Mouse (Mus musculus): Measurements from ENCODE around the gene Smad9. TPM values are rescaled to one million over a fixed set of nuclear protein-coding genes. Genes with fewer than 3 reads are reported as not detected.

Smad9 gene
- polyA plus RNA-seq, 1 experiment from 2014 or later, result 1.1 TPM

DNA sequence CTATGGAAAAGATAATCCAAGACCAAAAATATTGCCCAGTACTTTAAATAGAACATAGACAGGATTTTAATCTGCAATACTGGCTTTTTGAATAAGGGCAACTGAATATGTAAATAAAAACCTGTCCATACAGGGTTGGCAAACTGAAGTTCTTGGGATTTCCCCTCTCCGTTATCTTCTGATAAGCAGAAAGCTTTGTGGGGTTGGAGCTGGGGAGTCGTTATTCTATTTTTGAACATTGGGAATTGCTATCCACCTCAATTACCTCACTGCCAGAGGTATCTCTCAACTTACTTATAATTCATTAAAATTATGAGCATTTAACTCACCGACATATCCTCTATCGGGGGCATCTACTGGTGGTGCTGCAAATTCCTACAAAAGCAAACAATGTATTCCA lies 23.0 kb upstream of the Smad9 start:
- H3K9me3 ChIP-seq, result no peaks in the 10 kb centered on the region

DNA sequence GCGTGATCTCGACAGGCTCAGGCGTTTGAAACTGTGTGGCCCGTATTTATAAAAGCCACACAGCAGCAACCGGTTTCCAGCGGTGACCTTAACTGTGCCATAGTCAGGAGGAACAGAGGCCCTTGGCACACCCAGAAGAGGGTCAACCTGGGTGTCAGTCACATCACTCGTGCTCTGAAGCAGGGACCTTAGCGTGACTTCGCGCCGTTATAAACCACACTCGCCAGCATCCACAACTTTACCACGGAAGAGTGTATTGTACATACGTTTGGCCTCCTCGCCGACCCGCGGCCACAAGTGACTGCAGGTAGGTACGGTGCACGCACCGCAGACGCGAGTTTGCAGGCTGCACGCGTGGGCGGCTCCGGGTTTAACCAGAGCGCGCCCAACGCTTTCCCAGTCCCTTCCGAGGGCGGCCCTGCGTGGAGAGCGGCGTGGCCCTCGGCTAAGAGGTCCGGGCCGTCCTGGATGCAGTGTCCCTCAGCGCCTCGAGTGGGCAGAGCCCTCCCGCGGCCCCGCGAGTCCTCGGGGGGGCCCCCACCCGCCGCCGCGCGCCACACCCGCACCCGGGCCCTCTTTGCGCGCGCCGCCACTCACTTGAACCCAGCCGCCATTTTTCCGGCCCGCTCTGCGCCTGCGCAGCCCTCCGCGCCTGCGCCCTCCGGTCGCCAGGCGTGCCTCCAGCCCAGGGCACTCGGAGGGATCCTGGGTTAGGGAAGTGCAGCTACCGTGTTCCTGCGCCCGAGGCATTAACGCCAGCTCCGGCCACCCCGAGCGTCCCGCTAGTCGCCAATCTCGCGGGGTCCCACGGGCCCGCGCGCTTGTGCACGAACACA lies 20.8 kb upstream of the Smad9 start:
- Histone ChIP-seq H3K27me3 (no peaks in the 10 kb centered on the region), H3K4me1 (replicated peaks) (peaks cover 16% of the 10 kb centered on the region), H3K4me2 (peak overlapping the region; percentile 80), H3K36me3 (peaks cover 56% of the 10 kb centered on the region), H3K4me3 (replicated peaks) (peak overlapping the region; percentile 91), H3K9me3 (no peaks in the 10 kb centered on the region), H3K9ac (replicated peaks) (peak overlapping the region; percentile 91), H3K27ac (peak overlapping the region; percentile 98)
- ATAC-seq (ENCODE audit: insufficient number of reproducible peaks, insufficient read depth, low FRiP score, low TSS enrichment, low read depth), result peak; percentile 91
- WGBS, result 1% methylated on average over 77 of the region's 84 CpGs

More for the DNA sequence above, 23.0 kb upstream of the Smad9 start:
- WGBS, result 95% methylated on average over 4 of the region's 4 CpGs
- H3K4me1 ChIP-seq (replicated peaks), result peaks cover 16% of the 10 kb centered on the region
- H3K4me3 ChIP-seq (replicated peaks), result no peak overlapping the region
- H3K9ac ChIP-seq (replicated peaks), result no peak overlapping the region
- H3K36me3 ChIP-seq, result peaks cover 57% of the 10 kb centered on the region
- no peak overlapping the region for H3K4me2 ChIP-seq
- ATAC-seq (ENCODE audit: insufficient number of reproducible peaks, insufficient read depth, low FRiP score, low TSS enrichment, low read depth), result no peak
- no peaks in the 10 kb centered on the region for H3K27me3 ChIP-seq
- no peak overlapping the region for H3K27ac ChIP-seq

DNA sequence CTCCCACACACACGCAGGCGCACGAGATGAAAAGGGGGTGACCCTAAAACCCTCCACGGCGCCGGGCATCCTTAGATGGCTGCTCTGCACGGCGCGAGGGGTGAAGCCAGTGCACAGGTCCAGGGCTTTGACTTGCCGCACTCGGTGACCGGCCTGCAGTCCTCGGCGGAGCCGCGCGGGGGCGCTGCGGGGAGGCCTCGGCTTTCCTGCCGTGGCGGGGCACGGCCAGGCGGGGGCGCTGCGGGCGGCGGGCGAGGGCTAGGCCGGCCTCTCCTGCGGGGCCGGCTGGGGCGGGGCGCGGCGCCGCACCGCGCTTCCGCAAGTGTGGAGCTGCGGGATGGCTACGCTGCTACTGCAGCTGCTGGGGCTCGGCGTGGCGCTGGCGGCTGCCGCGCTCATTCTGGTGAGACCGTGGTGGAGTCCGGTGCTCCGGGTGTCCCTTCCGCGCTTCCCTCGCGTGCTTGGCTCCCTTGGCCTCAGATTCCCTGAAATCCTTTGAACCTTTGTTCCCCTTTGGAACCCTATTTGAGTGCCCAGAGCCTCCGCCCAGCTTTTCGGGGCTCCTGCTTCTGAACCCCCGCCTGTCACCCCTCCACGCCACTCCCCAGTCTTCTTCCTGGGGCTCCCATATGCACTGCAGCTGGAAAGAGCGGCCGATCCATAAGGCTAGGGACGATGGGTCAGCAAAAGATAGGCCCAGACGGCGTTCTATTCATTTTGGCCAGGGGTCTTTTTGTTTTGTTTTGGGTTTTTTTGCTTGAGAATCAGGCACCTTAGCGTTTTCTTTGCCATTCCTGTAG lies 19.9 kb upstream of the Smad9 start, which contains the start of the genes Exosc8 and Alg5:
Gene Exosc8 (minus strand): TSS at position 147 of the 800 bp plus-strand sequence.
Gene Alg5 (plus strand): TSS at position 293 of the 800 bp plus-strand sequence.
- under 1% methylated on average over 64 of the region's 65 CpGs for WGBS
- H3K36me3 ChIP-seq, result peaks cover 54% of the 10 kb centered on the region
- no peaks in the 10 kb centered on the region for H3K9me3 ChIP-seq
- ATAC-seq (ENCODE audit: insufficient number of reproducible peaks, insufficient read depth, low FRiP score, low TSS enrichment, low read depth), result peak; percentile 92
- H3K27me3 ChIP-seq, result no peaks in the 10 kb centered on the region
- H3K4me3 ChIP-seq (replicated peaks), result peak within 1 kb of the TSS; percentile 91
- peak within 1 kb of the TSS; percentile 91 for H3K9ac ChIP-seq (replicated peaks)
- H3K4me1 ChIP-seq (replicated peaks), result peaks cover 16% of the 10 kb centered on the region
- H3K4me2 ChIP-seq, result peak within 1 kb of the TSS; percentile 80
- peak within 1 kb of the TSS; percentile 98 for H3K27ac ChIP-seq

GRCm38 (mm10) chr3:54736101-54736927 lies 19.1 kb upstream of the Smad9 start:
- Histone ChIP-seq H3K4me3 (replicated peaks) (peak overlapping the region; percentile 91), H3K27me3 (no peaks in the 10 kb centered on the region), H3K36me3 (peaks cover 54% of the 10 kb centered on the region), H3K4me1 (replicated peaks) (peaks cover 16% of the 10 kb centered on the region), H3K9ac (replicated peaks) (peak overlapping the region; percentile 91), H3K9me3 (no peaks in the 10 kb centered on the region), H3K4me2 (peak overlapping the region; percentile 80), H3K27ac (peak overlapping the region; percentile 98)
- 59% methylated on average over 18 of the region's 18 CpGs for WGBS
- no peak for ATAC-seq (ENCODE audit: insufficient number of reproducible peaks, insufficient read depth, low FRiP score, low TSS enrichment, low read depth)

GRCm38 (mm10) chr3:54737317-54737716 lies 18.1 kb upstream of the Smad9 start:
- H3K4me1 ChIP-seq (replicated peaks), result peaks cover 16% of the 10 kb centered on the region
- no peak overlapping the region for H3K4me2 ChIP-seq
- H3K9me3 ChIP-seq, result no peaks in the 10 kb centered on the region
- H3K27ac ChIP-seq, result no peak overlapping the region
- peaks cover 54% of the 10 kb centered on the region for H3K36me3 ChIP-seq
- no peak for ATAC-seq (ENCODE audit: insufficient number of reproducible peaks, insufficient read depth, low FRiP score, low TSS enrichment, low read depth)
- no peak overlapping the region for H3K4me3 ChIP-seq (replicated peaks)
- WGBS, result 94% methylated on average over 8 of the region's 8 CpGs
- no peak overlapping the region for H3K9ac ChIP-seq (replicated peaks)
- no peaks in the 10 kb centered on the region for H3K27me3 ChIP-seq

GRCm38 (mm10) chr3:54741965-54742364 lies 13.4 kb upstream of the Smad9 start:
- Histone ChIP-seq H3K36me3 (peaks cover 94% of the 10 kb centered on the region), H3K9ac (replicated peaks) (no peak overlapping the region), H3K9me3 (no peaks in the 10 kb centered on the region), H3K4me2 (no peak overlapping the region), H3K27me3 (no peaks in the 10 kb centered on the region), H3K4me1 (replicated peaks) (no peaks in the 10 kb centered on the region), H3K27ac (no peak overlapping the region), H3K4me3 (replicated peaks) (no peak overlapping the region)
- ATAC-seq (ENCODE audit: insufficient number of reproducible peaks, insufficient read depth, low FRiP score, low TSS enrichment, low read depth), result no peak
- 95% methylated on average over 11 of the region's 11 CpGs for WGBS

GRCm38 (mm10) chr3:54745799-54746198 lies 9.6 kb upstream of the Smad9 start:
- Histone ChIP-seq H3K9ac (replicated peaks) (no peak overlapping the region), H3K4me1 (replicated peaks) (no peaks in the 10 kb centered on the region), H3K27me3 (no peaks in the 10 kb centered on the region), H3K4me2 (no peak overlapping the region), H3K4me3 (replicated peaks) (no peak overlapping the region), H3K27ac (no peak overlapping the region), H3K9me3 (no peaks in the 10 kb centered on the region), H3K36me3 (peaks cover 100% of the 10 kb centered on the region)
- 55% methylated on average over 5 of the region's 5 CpGs for WGBS
- ATAC-seq (ENCODE audit: insufficient number of reproducible peaks, insufficient read depth, low FRiP score, low TSS enrichment, low read depth), result no peak

GRCm38 (mm10) chr3:54753411-54753810 lies 2.0 kb upstream of the Smad9 start:
- H3K4me2 ChIP-seq, result no peak overlapping the region
- no peak overlapping the region for H3K9ac ChIP-seq (replicated peaks)
- no peak overlapping the region for H3K4me3 ChIP-seq (replicated peaks)
- no peaks in the 10 kb centered on the region for H3K9me3 ChIP-seq
- H3K36me3 ChIP-seq, result peaks cover 38% of the 10 kb centered on the region
- no peak overlapping the region for H3K27ac ChIP-seq
- peaks cover 22% of the 10 kb centered on the region for H3K27me3 ChIP-seq
- peaks cover 22% of the 10 kb centered on the region; the same call in 1 of the 2 replicates for H3K4me1 ChIP-seq (replicated peaks)
- no peak for ATAC-seq (ENCODE audit: insufficient number of reproducible peaks, insufficient read depth, low FRiP score, low TSS enrichment, low read depth)
- 77% methylated on average over 4 of the region's 4 CpGs for WGBS

DNA sequence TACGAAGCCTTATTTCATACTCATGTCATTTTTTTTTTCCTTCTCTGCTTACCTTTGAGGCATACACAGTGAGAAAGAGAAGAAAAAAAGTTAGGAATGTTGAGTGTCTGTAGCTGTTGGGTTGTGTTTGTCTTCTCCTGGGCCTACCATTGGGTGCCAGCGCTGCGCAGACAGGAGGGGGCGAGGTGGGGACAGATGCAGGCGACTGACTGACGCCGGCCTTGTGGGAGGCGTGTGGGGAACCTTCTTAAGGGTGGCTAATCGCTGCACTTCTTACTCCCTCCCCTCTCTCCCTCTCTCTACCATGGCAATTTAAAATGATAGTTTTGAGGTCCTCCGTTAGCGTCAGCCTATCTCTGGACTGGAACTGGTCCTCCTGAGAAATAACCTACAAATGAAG lies 676 bp downstream of the Smad9 start:
- under 1% methylated on average over 11 of the region's 11 CpGs for WGBS
- H3K27me3 ChIP-seq, result peaks cover 22% of the 10 kb centered on the region
- H3K4me2 ChIP-seq, result peak overlapping the region; percentile 99
- H3K4me1 ChIP-seq (replicated peaks), result peaks cover 22% of the 10 kb centered on the region; the same call in 1 of the 2 replicates
- H3K36me3 ChIP-seq, result peaks cover 11% of the 10 kb centered on the region
- peak overlapping the region; percentile 70 for H3K27ac ChIP-seq
- no peak for ATAC-seq (ENCODE audit: insufficient number of reproducible peaks, insufficient read depth, low FRiP score, low TSS enrichment, low read depth)
- H3K4me3 ChIP-seq (replicated peaks), result peak overlapping the region; percentile 69
- no peaks in the 10 kb centered on the region for H3K9me3 ChIP-seq
- peak overlapping the region; percentile 78 for H3K9ac ChIP-seq (replicated peaks)

GRCm38 (mm10) chr3:54757446-54757845 lies 2.1 kb downstream of the Smad9 start:
- H3K9me3 ChIP-seq, result no peaks in the 10 kb centered on the region
- no peaks in the 10 kb centered on the region for H3K36me3 ChIP-seq
- no peak overlapping the region for H3K27ac ChIP-seq
- WGBS, result 89% methylated on average over 8 of the region's 8 CpGs
- peaks cover 22% of the 10 kb centered on the region for H3K27me3 ChIP-seq
- no peak overlapping the region for H3K9ac ChIP-seq (replicated peaks)
- H3K4me1 ChIP-seq (replicated peaks), result peaks cover 22% of the 10 kb centered on the region; the same call in 1 of the 2 replicates
- ATAC-seq (ENCODE audit: insufficient number of reproducible peaks, insufficient read depth, low FRiP score, low TSS enrichment, low read depth), result no peak
- no peak overlapping the region for H3K4me3 ChIP-seq (replicated peaks)
- H3K4me2 ChIP-seq, result no peak overlapping the region
